Mouse (Mus musculus) spleen, adult 18-20 months (tissue): Measurements from ENCODE around the gene 2700081O15Rik.

Source experiments
- DNase-seq, 2 experiments: peaks; one replicate each; pipeline ENCODE4 v3.0.0; 2022; ENCODE audit warnings: mixed read lengths in 2 of 2

2700081O15Rik gene

DNA sequence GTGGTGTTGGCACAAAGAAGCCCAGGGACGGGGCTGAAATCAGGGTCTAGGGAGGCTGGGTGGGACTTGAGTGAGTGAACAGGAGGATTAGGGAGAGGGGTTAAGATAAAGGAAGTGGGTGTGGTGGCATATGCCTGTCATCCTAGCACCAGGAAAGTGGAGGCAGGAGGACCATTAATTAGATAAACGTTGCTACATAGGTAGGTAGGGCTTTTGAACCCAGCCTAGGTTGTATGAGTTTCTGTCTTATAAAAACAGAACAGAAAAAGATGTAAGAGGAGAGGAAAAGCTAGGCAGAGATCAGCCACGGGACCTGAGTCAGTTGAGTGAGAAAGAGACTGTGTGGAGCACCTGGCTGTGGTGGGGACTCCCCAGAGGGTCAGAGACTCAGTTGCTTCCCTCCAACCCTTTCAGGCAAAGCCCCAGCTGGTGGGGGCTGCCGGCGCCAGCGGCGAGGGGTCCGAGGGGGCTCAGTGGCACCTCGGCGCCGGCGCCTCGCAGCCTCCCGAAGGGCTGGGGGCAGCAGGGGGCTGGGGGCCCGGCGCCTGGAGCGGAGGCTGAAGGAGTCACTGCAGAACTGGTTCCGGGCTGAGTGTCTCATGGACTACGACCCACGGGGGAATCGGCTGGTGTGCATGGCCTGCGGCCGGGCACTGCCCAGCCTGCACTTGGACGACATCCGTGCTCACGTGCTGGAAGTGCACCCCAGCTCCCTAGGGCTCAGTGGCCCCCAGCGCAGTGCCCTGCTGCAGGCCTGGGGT is 3.6 kb downstream of the 2700081O15Rik start:
- no peak for DNase-seq

DNA sequence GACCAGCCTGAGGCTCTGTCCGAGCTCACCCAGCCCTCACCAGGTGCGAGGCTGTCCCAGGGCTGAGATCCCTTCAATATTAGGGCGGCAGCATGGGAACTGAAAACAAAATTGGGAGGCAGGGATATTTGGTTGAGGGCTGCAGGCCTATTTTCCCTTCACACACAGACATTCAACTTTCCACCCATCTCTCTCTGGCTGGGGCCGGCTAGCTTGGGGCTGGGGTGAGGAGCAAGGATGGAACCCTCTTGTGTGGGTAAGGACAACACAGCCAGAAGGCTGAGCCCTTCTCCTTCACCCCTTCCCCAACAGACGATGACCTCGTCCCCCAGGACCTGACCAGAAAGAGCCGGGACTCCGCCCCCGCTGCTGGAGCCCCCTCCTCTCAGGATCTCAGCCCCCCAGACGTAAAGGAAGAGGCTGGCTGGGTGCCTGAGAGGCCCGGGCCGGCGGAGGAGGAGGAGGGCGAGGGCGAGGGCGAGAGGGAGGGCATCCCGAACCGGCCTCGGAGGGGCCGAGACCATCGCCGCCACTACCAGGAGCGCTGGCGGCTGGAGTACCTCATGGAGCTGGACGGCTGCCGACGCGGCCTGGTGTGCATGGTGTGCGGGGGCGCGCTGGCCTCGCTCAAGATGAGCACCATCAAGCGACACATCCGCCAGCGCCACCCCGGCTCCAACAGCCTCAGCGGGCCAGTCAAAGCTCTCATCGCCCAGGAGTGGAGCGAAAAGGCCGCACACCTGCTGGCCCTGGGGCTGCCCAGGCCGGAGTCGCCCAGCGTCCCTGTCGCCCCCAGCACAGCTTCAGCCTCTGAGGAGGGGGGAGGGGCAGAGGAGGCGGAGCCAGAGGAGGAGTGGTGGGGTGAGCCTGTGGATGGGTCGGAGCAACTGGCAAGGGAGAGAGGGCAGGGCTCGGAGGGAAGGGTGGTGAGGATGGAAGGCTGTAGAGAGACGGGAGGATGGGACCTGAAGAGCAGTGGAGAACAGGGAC is 4.5 kb downstream of the 2700081O15Rik start:
- DNase-seq = no peak

DNA sequence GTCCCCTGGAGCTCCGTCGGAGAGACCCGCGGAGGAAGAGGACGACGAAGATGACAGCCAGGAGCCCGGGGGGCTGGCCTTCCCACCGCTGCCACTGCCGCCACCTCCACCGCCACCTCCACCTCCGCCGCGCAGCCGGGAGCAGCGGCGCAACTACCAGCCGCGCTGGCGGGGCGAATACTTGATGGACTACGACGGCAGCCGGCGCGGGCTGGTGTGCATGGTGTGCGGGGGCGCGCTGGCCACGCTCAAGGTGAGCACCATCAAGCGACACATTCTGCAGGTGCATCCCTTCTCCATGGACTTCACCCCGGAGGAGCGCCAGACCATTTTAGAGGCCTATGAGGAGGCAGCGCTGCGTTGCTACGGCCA is 5.2 kb downstream of the 2700081O15Rik start:
- DNase-seq = no peak

DNA sequence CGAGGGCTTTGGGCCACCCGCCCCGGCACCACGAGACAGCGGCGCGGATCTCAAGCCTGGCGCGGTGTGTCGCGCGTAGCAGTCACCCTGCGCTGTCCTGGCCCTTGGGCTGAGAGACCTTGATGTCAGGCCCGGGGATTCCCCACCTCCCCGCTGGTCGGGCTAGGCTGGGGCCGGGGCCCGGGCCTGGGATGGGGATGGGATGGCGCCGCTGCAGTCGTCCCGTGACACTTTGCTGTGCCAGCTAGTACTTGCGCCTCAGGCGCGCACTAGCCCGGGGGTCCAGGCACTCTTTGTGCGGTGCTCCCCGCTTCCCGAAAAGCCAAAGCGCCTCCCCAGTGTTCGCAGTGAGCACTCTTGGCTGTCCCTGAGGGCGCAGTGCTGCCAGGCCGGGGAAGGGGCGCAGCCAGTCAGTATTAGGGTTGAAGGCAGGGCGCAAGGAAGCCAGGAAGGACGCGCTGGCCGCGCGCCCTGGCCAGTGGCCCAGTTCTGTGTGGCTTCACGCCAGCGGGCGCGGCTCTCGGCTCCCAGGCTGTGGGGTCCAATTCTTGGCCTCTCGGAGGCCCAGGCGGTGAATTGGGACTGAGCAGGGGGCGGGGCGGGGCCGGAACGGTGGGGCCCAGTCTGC is 5.7 kb downstream of the 2700081O15Rik start:
- peak; percentile 23 to 30 for DNase-seq

DNA sequence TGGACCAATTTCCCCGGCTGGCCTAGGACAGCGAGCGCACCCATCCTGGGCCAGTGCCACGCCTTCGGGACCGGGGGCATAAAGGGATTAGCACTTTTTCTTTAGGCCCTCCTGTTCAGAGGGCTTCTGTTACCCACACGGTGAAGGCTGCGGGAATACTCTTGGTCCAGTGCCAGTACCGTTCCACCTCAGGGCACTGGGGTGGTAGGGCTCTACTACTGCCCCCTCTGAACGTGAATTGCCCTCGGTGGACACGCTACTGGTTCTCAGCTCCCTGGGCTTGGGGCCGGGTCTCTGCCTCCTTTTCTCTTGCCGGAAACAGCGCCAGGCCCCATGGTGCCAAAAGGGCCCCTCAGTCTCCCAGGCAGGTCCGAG is 6.2 kb downstream of the 2700081O15Rik start:
- DNase-seq = no peak

DNA sequence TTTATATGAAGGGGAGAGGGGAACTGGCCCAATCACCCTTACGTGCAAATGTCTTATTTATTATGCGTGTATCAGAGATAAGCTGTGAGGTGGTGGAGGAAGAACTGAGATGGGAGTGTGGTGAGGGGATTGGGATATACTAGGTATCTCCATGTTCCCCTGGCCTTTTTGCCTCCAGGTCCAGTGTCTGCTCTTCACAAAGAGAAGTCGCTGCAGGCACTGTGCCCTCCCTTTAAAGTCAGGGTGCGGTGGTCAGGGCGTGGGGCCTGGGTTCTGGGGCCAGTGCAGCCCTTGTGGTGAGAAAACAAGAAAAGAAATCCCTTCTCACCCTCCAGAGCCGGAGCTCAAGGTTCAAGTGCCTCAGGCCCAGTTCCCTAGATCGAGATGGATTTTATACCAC is 6.7 kb downstream of the 2700081O15Rik start:
- DNase-seq = no peak

DNA sequence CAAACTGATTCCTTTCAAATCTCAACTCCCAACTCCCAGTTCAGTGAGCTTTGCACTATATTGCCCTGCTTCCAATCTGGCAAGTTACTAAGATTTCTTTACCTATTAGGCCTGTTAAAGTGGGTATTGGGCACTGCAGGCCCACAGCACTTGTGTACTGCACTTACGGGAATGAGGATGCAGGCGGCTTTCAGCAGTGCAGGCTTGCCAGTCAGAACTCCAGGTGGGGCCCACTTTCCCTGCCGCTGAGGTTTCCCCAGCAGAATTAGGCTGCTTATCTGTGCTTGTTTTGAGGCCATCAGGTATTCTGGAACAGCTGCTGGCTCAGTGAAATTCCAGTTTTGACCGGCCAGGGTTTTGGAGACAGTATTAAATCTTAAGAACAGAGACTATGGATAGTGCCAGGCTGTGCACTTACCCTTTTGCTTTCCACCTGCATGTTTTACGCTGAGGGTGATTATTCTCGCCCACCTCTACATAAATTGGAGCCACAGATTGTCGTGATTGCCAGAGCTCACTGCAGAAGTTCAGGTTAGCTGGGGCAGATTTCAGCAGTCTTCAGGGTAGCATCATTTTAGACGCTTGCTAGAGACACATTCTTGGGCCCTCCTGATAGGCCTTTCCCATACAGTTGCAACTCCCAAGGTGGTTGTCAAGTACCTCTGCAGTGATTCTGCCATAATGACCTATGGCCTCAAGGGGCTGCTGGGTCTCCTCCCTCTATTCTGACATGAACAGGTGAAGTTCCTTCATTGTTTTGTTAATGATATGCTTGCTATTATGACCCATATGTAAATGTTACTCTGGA is 7.4 kb downstream of the 2700081O15Rik start:
- DNase-seq = no peak

DNA sequence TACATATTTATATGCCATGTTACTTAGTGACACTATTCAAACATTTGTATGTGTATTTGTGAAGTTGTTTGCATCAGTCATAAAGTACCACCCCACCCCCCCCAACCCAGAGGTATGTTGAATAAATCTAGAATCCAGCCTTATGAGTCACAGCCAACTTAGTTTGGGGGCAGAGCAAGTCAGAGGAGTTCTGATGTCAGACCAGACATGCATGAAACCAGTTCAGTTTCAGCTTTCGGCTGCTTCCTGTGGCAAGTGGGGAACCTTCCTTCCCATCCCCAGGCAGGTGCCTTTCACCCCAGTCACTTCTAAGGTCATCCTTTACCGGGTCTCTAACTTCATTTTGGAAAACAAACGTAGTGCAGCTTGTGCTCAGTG is 8.0 kb downstream of the 2700081O15Rik start:
- DNase-seq = no peak

DNA sequence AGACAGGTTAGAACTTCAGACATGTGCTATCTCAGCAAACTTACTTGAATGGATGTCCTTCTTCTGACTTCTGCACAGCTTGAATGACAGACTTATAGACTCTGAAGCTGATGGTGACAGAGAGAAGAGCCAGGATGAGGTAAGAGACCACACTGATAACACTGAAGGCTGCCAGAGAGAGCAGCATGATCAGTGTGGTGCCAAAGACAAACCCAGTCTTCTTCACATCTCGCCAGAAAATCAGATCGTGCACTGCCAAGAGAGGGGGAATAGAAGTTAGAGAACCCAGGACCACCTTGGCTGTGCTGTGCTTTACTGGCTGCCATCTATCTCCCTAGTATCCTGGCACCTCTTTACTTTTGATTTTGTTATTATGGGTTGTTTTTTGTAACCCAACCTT is 17.5 kb downstream of the 2700081O15Rik start:
- no peak for DNase-seq

DNA sequence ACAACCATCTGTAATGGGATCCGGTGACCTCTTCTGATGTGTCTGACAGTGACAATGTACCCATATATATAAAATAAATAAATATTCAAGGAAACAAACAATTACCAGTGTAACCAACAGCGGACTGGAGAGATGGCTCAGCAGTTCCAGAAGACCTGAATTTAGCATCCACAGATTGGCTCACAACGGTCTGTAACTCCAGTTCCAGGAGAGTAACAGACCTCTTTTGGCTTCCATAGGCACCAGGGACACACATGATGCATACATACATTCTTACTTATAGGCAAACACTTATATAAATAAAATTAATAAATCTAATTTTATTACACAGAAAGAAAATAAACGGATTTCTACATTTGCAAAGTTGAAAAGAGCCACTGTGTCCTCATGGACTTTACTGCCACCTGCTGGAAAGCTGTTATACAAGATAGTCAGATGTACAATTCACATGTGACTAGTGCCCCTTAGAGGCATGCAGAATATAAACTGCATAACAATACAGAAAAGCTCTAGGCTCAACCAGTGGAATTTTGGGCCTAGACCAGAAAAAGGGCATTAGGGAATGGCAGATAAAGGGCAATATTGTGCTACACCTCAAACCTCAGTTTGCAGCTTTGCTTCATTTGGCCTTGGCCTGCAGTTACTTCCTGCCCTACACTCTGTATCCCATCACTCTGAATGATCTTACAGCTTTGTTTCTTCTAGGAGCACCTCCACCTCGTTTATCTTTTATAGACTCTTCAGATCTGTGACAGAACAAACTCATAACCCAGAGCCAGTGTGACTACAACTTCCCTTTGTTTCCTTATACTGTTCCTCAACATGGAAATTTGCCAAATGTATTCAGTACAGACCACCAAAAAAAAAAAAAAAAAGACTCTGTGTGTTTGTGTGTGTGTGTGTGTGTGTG is 18.9 kb downstream of the 2700081O15Rik start:
- DNase-seq = no peak

DNA sequence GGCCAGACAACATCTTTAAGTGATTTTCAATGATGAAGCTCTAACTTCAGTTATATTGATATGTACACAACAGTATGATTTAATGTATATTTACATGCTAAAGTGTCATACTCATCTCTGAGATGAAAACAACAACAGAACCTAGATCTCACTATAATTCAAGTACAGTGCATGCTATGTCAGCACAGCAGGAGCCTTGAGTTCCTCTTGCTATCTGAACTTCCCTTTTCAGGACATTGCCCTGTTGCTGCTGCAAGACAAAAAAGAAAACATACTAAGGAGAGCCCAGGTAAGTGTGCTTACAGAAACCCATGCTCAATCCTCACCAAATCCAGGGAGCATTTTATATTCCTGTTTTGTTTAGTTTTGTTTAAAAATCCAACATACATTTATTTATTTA is 20.9 kb downstream of the 2700081O15Rik start:
- DNase-seq = no peak

DNA sequence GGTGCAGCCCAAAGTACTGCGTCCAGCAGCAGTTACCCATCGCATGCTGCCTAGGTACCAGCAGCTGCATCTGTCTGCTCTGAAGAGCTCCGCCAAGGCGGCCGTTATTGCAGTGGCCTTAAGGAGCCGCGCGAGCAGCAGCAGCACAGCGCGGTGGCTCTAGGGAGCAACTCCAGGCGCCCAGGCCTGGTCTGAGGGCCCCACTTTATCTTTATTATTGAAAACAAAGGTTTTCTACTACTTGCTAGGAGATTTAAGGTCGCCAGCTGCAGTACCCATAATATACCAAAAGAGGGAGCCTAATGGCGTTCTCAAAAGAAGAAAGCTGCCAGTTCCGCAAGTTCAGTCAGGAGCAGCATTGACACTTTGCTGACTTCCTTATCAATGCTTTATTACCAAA is 24.1 kb downstream of the 2700081O15Rik start:
- peak in 1 of 2 experiments; percentile 61 for DNase-seq

DNA sequence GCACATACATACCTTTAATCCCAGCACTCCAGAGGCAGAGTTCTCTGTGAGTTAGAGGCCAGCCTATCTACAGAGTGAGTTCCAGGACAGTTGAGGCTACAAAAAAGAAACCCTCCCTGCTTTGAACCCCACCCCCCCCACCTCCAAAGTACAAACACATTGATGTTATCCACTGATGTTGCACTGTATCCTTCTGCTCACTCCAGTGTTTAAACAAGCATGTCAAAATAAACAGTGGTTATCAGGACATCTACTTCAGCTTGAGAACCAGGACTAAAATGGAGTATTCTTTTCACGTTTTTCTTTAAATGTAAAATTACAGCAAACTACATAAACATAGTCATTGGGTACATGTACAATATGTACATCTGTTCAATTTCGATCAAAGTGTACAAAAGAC is 27.7 kb downstream of the 2700081O15Rik start:
- no peak for DNase-seq

DNA sequence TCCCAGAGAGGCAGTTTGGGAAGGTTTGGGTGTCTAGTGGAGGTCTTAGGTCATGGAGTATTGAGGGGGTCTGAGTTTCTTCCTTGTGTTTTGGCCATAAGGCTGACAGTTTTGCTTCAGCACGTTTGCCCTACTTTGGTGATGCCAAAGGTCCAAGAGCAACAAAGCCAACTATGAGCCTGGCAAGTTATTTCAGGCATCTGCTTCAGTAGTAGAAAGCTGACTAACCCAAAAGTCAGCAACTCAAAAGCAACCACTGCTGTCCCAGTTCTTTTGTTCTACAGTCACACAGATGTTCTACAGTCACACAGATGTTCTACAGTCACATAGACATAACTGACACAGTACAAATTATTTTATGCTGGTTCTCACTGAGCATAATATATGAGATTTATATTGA is 28.2 kb downstream of the 2700081O15Rik start:
- DNase-seq = no peak

DNA sequence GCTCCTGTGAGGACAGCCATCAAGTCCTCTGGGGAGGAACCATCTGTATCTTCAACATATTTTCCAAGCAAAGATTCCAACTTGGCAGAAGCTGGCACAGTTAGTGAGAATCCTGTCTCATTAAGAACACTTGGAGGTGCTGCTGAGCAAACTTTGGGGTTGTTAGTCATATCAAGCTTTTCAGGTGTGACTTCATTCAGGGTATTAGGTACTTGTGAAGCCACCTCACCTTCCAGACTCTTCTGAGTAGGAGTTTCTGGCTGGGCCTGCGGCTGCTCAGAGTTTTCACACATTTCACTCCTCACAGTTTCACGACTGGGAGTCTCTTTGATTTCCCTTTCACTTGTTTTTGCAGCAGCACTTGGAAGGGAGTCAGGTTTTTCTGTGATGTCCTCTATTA is 39.4 kb downstream of the 2700081O15Rik start:
- DNase-seq = no peak

DNA sequence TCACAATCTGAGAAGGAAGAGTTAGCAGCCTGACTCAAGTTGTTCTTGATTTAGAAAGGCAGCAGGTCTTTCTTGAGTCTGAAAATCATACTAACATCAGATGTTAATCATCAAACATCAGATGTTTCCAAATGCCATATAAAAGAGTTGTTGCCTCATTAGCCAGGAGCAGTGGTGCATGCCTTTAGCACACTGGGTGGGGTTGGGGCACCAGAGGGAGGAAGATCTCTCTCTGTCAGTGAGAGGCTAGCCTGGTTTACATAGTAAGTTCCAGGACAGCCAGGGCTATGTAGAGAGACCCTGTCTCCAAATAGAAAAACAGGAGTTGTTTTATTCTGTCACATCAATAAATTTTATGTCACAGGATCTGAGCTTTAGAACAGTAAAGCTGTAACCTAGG is 41.5 kb downstream of the 2700081O15Rik start:
- no peak for DNase-seq

DNA sequence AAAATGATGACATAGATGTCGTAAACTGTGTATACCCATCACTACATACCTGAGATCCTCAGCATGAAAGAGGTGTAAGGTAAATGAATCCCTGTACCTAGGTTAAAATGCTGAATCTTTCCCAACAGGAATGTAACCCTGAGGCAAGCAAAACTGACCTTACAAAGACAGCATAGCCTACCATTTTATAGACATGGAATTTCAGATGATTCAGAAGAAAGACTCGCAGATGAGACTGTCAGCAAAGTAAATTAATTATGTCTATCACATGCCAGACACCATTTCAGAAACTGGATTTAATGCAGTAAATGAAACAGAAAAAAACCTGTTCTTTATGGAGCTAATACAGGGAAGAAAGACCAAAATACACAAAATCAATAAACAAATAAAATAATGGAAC is 41.9 kb downstream of the 2700081O15Rik start:
- no peak for DNase-seq

DNA sequence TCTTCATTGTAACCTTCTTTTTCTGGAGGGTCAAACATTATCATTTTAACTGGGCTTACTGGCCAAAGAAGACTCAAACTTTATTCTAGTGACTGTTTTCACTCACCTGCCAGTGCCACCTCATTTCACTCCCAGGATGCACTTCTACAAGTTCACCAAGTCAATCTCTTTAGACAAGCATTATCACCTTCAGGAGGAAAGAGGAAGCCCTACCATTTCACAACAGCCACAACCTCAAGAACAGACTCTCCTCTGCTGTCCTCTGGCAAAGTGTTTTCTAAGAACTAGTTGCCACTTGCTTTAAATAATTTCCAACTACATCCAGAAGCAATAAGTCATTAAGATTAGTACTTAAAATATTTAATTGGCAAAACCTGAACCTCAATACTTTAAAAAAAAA is 50.5 kb downstream of the 2700081O15Rik start:
- no peak for DNase-seq

DNA sequence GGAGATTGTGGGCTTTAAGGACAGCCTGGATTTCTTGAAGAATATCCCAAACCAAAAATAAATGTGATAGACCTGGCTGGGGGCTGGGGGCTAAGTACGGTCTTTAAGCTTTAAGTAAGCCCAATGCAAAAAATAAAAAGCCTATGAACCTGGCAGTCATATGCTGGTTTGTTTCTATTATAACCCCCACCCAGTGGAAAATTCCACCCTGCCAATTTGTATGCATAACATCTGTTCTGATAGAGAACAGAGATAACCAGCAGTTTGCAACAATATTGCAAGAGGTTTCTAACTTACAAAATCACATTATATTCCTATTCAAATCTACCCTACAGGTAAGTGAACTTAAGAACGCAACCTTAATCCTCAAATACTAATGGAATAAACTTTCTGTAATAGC is 53.2 kb downstream of the 2700081O15Rik start:
- no peak for DNase-seq
